Mouse (Mus musculus) limb, embryonic 14.5 days (tissue): ENCODE measurements around the gene Ints4. TPM values are rescaled to one million over a fixed set of nuclear protein-coding genes. Genes with fewer than 3 reads are reported as not detected.

Experiments used
- ATAC-seq: fragments of 200-750 bp; cut with Nextera tagmentation; 2 replicates; pipeline ENCODE4 v1.8.0; 2017; ENCODE audit warnings: low read depth, moderate number of reproducible peaks, moderate TSS enrichment; ENCODE audit not compliant: low FRiP score
- DNase-seq: peaks from one replicate; pipeline ENCODE4 v3.0.0-alpha.2; 2015; ENCODE audit warnings: low spot score
- H3K27ac ChIP-seq: fragments of 300-500 bp; sonication (generic); replicated peaks from 2 replicates; pipeline ENCODE4 v1.5.1; 2014; ENCODE audit warnings: low read depth, mild to moderate bottlenecking, low read length, moderate library complexity, mixed read lengths
- H3K27me3 ChIP-seq: fragments of 300-500 bp; sonication (generic); 2 replicates; pipeline ENCODE4 v1.6.1; 2014; ENCODE audit warnings: low read length, mixed read lengths; ENCODE audit not compliant: control insufficient read depth, insufficient read depth
- H3K36me3 ChIP-seq: fragments of 300-500 bp; sonication (generic); 2 replicates; pipeline ENCODE4 v1.6.1; 2014; ENCODE audit warnings: mild to moderate bottlenecking, low read length, moderate library complexity, mixed read lengths; ENCODE audit not compliant: control insufficient read depth, insufficient read depth
- H3K4me1 ChIP-seq: fragments of 300-500 bp; sonication (generic); 2 replicates; pipeline ENCODE4 v1.6.1; 2014; ENCODE audit warnings: antibody characterized with exemption, low read length, mixed read lengths; ENCODE audit not compliant: control insufficient read depth, insufficient read depth
- H3K4me2 ChIP-seq: fragments of 300-500 bp; sonication (generic); replicated peaks from 2 replicates; pipeline ENCODE4 v1.6.1; 2014; ENCODE audit warnings: low read depth, mild to moderate bottlenecking, low read length, moderate library complexity; ENCODE audit not compliant: severe bottlenecking
- H3K4me3 ChIP-seq: fragments of 300-500 bp; sonication (generic); replicated peaks from 2 replicates; pipeline ENCODE4 v1.5.1; 2014; ENCODE audit warnings: low read length
- H3K9ac ChIP-seq: fragments of 300-500 bp; sonication (generic); 2 replicates; pipeline ENCODE4 v1.6.1; 2014; ENCODE audit warnings: mild to moderate bottlenecking, low read depth, low read length, moderate library complexity; ENCODE audit not compliant: severe bottlenecking
- H3K9me3 ChIP-seq: fragments of 300-500 bp; sonication (generic); 2 replicates; pipeline ENCODE4 v1.6.1; 2016; ENCODE audit warnings: low read length; ENCODE audit not compliant: control insufficient read depth
- POLR2A ChIP-seq: fragments of 200-500 bp; IDR thresholded peaks from 2 replicates; pipeline ENCODE4 v1.8.0; 2012; ENCODE audit warnings: inconsistent platforms, mild to moderate bottlenecking, moderate library complexity, borderline replicate concordance; ENCODE audit not compliant: insufficient read depth, insufficient read length; ENCODE audit errors: extremely low read depth
- WGBS: fragments of 180-500 bp; shearing (Covaris S2); extraction: QIAGEN DNeasy Blood & Tissue Kit; methylation state at CpG from one replicate; pipeline ENCODE4 v1.1.7; 2014; 5-methylcytosine and 5-hydroxymethylcytosine counted together
- polyA plus RNA-seq, 2 experiments: library from polyadenylated mRNA; depleted of rRNA in 1 of 2; stranded (reverse) in 1 of 2; unstranded in 1 of 2; fragments of >200 nt; fragmentation: Nextera tagmentation in 1 of 2; extraction: Ambion mirVana in 1 of 2; gene quantifications; 2 replicates each; pipeline versions ENCODE4 v1.2.1 to v1.2.3; 2012 to 2014

The Ints4 gene
- polyA plus RNA-seq, 2 experiments: 50.6 to 75.8 TPM

DNA sequence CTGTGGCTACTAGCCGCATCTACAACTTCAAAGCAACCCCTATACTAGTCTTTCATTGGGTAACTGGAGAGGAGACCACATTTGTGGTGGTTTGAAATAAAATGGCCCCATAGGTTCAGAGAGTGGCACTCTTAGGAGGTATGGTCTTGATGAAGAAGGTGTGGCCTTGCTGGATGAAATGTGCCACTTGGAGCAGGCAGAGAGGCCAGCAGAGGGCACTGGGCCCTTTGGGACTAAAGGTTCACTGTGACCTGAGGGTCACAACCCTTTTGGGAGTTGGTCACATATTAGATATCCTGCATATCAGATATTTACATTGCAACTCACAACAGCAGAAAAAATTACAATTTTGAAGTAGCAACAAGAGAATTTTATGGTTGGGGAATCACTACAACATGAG, 89.6 kb downstream of the Ints4 start:
- H3K27me3 ChIP-seq: no peaks in the 10 kb centered on the region
- TF ChIP-seq POLR2A: no peak
- peaks cover 23% of the 10 kb centered on the region for H3K36me3 ChIP-seq
- H3K9me3 ChIP-seq: no peaks in the 10 kb centered on the region
- no peaks in the 10 kb centered on the region for H3K4me1 ChIP-seq
- ATAC-seq (no peak), DNase-seq (no peak)
- H3K27ac ChIP-seq: no peak overlapping the region
- H3K4me2 ChIP-seq: no peak overlapping the region
- no peak overlapping the region for H3K9ac ChIP-seq
- H3K4me3 ChIP-seq: no peak overlapping the region
- 92% methylated on average over 1 of the region's 1 CpGs for WGBS

GRCm38 (mm10) chr7:97578361-97579066, 97.8 kb downstream of the Ints4 start:
- peak overlapping the region; percentile 100 for H3K4me3 ChIP-seq
- peak overlapping the region; percentile 76 for H3K4me2 ChIP-seq
- H3K36me3 ChIP-seq: peaks cover 13% of the 10 kb centered on the region
- peaks cover 7% of the 10 kb centered on the region; the same call in 1 of the 2 replicates for H3K4me1 ChIP-seq
- no peak for TF ChIP-seq POLR2A
- H3K27me3 ChIP-seq: no peaks in the 10 kb centered on the region
- WGBS: 29% methylated on average over 8 of the region's 8 CpGs
- H3K27ac ChIP-seq: peak overlapping the region; percentile 98
- ATAC-seq (no peak), DNase-seq (peak; percentile 54)
- no peaks in the 10 kb centered on the region for H3K9me3 ChIP-seq
- H3K9ac ChIP-seq: peak overlapping the region; percentile 99

DNA sequence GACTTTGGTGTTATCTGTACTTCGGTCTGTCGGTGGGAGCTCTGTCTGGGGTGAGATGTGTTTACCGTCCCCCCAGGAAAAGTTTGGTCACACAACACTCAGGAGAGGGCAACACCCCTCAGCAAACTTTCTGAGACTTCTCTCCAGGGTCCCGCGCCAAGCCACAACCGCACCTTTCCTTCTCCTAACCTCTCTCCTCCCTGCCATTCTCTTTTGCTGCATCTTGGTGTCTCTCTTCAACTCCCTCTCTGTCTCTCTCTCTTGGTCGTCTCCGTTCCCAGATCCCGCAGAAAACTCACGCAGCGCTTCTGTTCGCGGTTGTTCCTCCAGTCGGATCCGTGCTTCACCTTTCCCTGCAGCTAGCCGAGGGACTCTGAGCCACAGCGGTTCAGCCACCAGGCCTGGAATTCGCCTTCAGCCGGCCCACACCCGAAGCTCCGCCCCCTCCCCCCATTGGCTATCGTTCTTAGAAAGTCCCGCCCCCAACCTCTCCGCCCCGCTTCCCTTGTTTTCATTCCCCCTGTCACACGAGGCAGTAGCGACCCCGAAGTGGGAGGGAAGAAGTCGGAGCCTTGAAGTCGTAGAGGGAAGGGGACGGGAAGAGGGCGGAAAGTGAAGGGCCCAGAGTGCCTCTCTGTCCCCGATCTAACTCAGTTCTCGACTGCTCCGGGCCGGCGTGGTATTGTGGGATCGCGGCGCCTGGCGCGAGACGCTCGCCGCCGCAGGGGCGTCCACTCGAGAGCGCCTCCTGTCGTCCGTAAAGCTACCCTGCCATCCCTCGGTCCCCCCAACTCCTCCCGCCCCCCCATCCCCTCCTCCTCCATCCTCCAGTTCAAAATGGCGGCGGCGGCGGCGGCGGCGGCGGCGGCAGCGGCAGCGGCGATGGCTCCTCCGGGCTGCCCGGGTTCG, 98.6 kb downstream of the Ints4 start, which contains the start of the genes Aamdc and Rsf1:
Aamdc (minus strand) TSS at position 431 of the 909 bp plus-strand sequence.
Rsf1 (plus strand) TSS at position 823 of the 909 bp plus-strand sequence.
- Histone ChIP-seq H3K27ac (peak within 1 kb of the TSS; percentile 98), H3K4me3 (peak within 1 kb of the TSS; percentile 100), H3K27me3 (no peaks in the 10 kb centered on the region), H3K4me1 (peaks cover 7% of the 10 kb centered on the region; the same call in 1 of the 2 replicates), H3K9ac (peak within 1 kb of the TSS; percentile 99), H3K36me3 (peaks cover 8% of the 10 kb centered on the region), H3K9me3 (no peaks in the 10 kb centered on the region), H3K4me2 (peak within 1 kb of the TSS; percentile 76)
- peak; percentile 96 for ATAC-seq
- peak; percentile 90; the same call in 1 of the 2 replicates for TF ChIP-seq POLR2A
- WGBS: 4% methylated on average over 61 of the region's 68 CpGs
- peak; percentile 96 for DNase-seq

DNA sequence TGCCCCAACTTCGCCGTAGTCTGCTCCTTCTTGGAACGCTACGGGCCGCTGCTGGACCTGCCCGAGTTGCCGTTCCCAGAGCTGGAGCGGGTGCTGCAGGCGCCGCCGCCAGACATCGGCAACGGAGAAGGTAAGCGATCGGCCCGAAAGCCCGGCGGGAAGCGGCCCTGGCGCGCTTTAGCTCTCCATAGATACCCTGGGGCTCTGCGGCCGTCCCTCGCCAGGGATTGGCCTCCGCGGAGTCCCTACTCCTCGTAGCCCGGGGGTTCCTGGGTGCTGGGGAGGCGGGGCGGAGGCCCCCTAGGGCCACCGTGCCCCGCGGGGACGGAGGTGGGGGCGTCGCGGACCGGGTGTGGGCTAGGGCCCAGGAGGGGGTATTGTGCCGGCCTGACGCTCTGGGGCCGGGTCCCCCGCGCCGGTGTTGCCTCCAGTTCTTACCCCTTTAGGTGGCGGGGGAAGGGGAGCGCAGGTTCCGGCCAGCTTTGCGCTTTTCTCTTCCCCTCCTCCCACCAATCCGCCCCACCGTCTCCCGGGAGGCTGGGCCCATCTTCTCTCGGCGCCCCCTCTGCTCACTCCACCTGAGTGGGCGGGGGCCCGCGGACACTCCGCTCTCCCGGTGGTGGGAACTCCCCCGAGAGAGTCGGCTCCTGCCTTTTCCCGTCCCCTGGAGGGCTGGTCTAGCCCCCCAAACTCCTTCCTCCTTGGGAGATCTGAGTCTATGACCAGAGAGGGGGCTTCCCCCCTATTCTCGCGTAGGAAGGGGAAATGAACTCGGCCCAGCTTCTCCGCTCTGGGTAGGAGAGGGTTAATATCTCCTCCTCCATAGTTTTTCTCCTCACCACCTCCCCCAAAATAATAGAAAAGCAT, 99.5 kb downstream of the Ints4 start:
- Histone ChIP-seq H3K27me3 (no peaks in the 10 kb centered on the region), H3K4me2 (peak overlapping the region; percentile 74), H3K9ac (peak overlapping the region; percentile 99), H3K4me1 (peaks cover 7% of the 10 kb centered on the region; the same call in 1 of the 2 replicates), H3K36me3 (0 out of 2 replicates have a peak, but pooled peaks cover 1% of the 10 kb centered on the region), H3K9me3 (no peaks in the 10 kb centered on the region), H3K4me3 (peak overlapping the region; percentile 100), H3K27ac (peak overlapping the region; percentile 98)
- peak; percentile 29 for DNase-seq
- ATAC-seq: no peak
- no peak for TF ChIP-seq POLR2A
- WGBS: 1% methylated on average over 31 of the region's 65 CpGs
